Mouse (Mus musculus): Measurements from ENCODE around the gene Akt3. TPM values are rescaled to one million over a fixed set of nuclear protein-coding genes. Genes with fewer than 3 reads are reported as not detected.

Gene Akt3
- polyA plus RNA-seq, 1 experiment from 2014 or later: 7.7 TPM

Other genes starting within 250 kb of the Akt3 start
- gene Zbtb18, start 184.1 kb upstream of the Akt3 start, polyA plus RNA-seq (2014; fragmentation: Nextera tagmentation; extraction: Ambion mirVana): 3.4 and 4.8 TPM in 2 replicates

Data from kidney, embryonic 14.5 days (tissue).